Mouse (Mus musculus): ENCODE measurements around the gene Ddn. TPM values are rescaled to one million over a fixed set of nuclear protein-coding genes. Genes with fewer than 3 reads are reported as not detected.

Ddn gene
- polyA plus RNA-seq, 1 experiment from 2014 or later: 0.66 TPM

GRCm38 (mm10) chr15:98771813-98772425 lies 37.4 kb downstream of the Ddn start:
- H3K27me3 ChIP-seq: peaks cover 85% of the 10 kb centered on the region
- H3K4me2 ChIP-seq: peak overlapping the region; percentile 76
- peak overlapping the region; percentile 48 for H3K4me3 ChIP-seq
- H3K27ac ChIP-seq: no peak overlapping the region
- no peaks in the 10 kb centered on the region for H3K9me3 ChIP-seq (replicated peaks)
- no peak overlapping the region for H3K9ac ChIP-seq
- H3K36me3 ChIP-seq: no peaks in the 10 kb centered on the region
- WGBS: 15% methylated on average over 12 of the region's 12 CpGs
- ATAC-seq (replicated peaks; ENCODE audit: insufficient number of reproducible peaks, insufficient read depth, low FRiP score, low read depth): no peak
- H3K4me1 ChIP-seq (replicated peaks): peaks cover 34% of the 10 kb centered on the region

DNA sequence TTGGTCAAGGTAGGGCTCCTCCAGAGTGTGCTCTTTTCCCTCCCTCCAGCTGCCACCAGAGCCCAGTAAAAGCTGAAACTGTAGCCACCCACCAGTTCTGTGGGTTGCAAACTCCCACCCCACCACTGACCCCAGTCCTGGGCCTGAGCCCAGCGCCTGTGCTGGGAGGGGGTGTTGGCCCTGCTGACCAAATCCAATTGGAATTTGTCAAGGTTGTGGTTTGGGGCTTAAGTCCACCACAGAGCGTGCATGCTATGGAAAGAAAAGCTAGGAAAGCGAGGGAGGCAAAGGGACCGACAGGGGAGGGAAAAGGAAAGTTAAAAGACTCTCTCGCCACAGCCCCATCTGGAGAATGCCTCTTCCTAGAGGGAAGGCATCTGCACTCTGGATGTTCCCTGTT lies 41.0 kb downstream of the Ddn start:
- Histone ChIP-seq H3K4me2 (no peak overlapping the region), H3K27me3 (peaks cover 68% of the 10 kb centered on the region), H3K9ac (no peak overlapping the region), H3K36me3 (no peaks in the 10 kb centered on the region), H3K4me3 (no peak overlapping the region), H3K9me3 (replicated peaks) (no peaks in the 10 kb centered on the region), H3K4me1 (replicated peaks) (peaks cover 20% of the 10 kb centered on the region), H3K27ac (no peak overlapping the region)
- no peak for ATAC-seq (replicated peaks; ENCODE audit: insufficient number of reproducible peaks, insufficient read depth, low FRiP score, low read depth)
- WGBS: 31% methylated on average over 5 of the region's 5 CpGs

DNA sequence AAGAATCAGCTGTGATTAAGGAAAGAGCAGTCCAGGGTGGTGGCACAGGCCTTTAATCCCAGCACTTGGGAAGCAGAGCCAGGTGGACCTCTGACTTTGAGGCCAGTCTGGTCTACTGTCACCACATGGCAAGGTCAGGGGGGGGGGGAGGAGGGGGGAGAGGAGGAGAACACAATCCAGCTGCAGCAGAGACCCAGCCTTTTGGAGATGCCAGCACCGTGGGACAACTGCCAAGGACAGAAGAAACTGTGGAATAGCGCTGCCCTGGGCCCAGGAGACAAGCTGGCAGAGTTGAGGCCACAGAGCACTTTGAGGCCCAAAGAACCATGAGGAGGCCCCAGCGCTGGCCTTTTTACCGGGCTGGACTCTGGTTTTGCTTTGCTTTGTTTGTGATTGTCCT lies 43.4 kb downstream of the Ddn start:
- 63% methylated on average over 4 of the region's 4 CpGs for WGBS
- H3K4me3 ChIP-seq: no peak overlapping the region

DNA sequence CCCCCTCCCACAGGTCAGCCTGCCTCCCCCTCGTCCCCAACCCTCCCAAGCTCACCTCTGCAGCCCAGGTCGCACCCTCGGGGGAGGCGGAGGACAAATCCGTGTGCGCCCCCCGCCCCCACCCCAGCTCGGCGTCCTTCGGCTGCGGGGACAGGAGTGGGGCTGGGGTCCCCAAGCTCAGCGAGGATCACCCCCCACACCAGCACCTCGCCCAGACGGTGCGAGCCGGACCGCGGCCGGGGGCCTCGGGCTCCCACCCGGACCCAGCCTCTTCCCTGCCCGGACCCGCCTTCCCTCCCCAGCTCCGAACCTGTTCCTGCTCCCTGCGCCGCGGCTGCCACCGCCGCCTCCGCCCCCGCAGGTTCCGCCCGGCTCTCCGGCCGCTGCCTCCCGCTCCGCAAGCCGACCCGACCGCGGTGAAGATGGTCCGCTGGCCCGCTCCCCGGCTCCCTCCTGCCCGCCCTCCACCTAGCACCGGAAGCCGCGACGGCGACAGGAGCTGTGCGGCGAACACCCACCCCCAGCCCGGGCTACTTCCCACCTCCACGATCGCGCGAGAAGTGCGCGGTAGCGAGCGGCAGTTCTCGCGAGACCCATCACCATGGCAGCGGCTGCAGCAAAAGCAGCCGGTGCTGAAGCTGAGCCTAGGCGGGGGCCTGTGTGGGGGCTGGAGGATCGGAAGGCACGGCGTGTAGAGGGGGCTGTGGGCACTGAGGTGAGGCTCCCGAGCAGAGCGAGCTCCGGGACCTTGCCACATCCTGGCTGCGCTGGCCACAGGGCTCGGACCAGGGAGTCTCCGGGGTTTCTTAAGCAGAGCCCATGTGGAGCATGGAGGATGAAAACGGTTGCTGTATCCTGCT lies 46.4 kb downstream of the Ddn start, which contains the start of gene Arf3:
Gene Arf3 (minus strand): TSS at position 545 of the 860 bp plus-strand sequence.
- Histone ChIP-seq H3K4me3 (peak within 1 kb of the TSS; percentile 85), H3K4me1 (replicated peaks) (peaks cover 14% of the 10 kb centered on the region), H3K4me2 (peak within 1 kb of the TSS; percentile 83), H3K9ac (peak within 1 kb of the TSS; percentile 88), H3K36me3 (0 out of 2 replicates have a peak, but pooled peaks cover 3% of the 10 kb centered on the region), H3K27ac (peak within 1 kb of the TSS; percentile 79), H3K9me3 (replicated peaks) (no peaks in the 10 kb centered on the region), H3K27me3 (0 out of 2 replicates have a peak, but pooled peaks cover 19% of the 10 kb centered on the region)
- peak; percentile 94 for ATAC-seq (replicated peaks; ENCODE audit: insufficient number of reproducible peaks, insufficient read depth, low FRiP score, low read depth)
- WGBS: under 1% methylated on average over 74 of the region's 76 CpGs

More for the DNA sequence above, 43.4 kb downstream of the Ddn start:
- H3K9me3 ChIP-seq (replicated peaks): no peaks in the 10 kb centered on the region
- H3K4me2 ChIP-seq: no peak overlapping the region
- peaks cover 14% of the 10 kb centered on the region for H3K4me1 ChIP-seq (replicated peaks)
- H3K27me3 ChIP-seq: peaks cover 45% of the 10 kb centered on the region
- H3K36me3 ChIP-seq: no peaks in the 10 kb centered on the region
- no peak for ATAC-seq (replicated peaks; ENCODE audit: insufficient number of reproducible peaks, insufficient read depth, low FRiP score, low read depth)
- H3K27ac ChIP-seq: no peak overlapping the region
- H3K9ac ChIP-seq: no peak overlapping the region

DNA sequence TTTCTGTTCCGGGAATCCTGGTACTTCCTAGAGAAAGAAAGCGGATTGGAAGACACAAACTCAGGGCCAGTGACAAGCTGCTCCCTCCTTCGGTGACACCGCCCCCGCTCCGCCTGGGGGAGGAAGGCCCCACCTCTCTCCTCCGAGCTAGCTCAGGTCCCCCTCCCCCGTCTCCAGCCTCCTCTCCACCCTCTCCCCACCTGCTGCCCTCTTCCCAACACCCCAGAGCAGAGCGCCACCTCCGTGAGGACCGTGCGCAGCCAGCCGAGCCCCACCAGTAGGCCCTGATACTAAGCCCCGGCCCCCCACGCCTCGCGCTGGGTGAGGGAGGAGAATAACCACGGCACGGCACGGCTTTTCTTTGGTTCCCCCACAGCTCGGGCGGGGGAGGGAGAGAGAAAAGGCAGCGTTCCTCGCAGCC lies 47.1 kb downstream of the Ddn start:
- Histone ChIP-seq H3K27ac (peak overlapping the region; percentile 79), H3K4me2 (peak overlapping the region; percentile 83), H3K9ac (peak overlapping the region; percentile 88), H3K36me3 (0 out of 2 replicates have a peak, but pooled peaks cover 3% of the 10 kb centered on the region), H3K4me1 (replicated peaks) (peaks cover 14% of the 10 kb centered on the region), H3K9me3 (replicated peaks) (no peaks in the 10 kb centered on the region), H3K4me3 (peak overlapping the region; percentile 85), H3K27me3 (0 out of 2 replicates have a peak, but pooled peaks cover 19% of the 10 kb centered on the region)
- WGBS: under 1% methylated on average over 23 of the region's 24 CpGs
- ATAC-seq (replicated peaks; ENCODE audit: insufficient number of reproducible peaks, insufficient read depth, low FRiP score, low read depth): peak; percentile 86

DNA sequence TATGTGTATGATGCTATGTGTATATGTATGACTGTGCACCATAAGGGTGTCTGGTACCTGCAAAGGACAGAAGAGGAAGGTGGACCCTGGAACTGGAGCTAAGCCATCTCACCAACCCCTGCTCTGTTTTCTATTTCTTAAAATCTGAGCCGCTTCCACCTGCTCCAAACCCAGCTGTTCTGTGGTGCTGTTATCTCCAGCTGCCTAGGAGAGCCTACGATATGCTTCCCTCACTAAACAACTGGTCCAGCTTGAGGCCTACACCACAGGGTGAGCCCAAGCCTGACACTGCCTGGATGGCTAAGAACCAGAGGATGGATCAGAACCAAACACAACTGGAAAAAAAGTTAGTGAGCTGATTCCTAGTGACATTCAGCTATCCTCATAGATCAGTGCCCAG lies 55.2 kb downstream of the Ddn start:
- H3K27me3 ChIP-seq: no peaks in the 10 kb centered on the region
- no peak overlapping the region for H3K4me2 ChIP-seq
- H3K4me1 ChIP-seq (replicated peaks): peaks cover 4% of the 10 kb centered on the region; the same call in 1 of the 2 replicates
- no peak overlapping the region for H3K4me3 ChIP-seq
- no peaks in the 10 kb centered on the region for H3K36me3 ChIP-seq
- 58% methylated on average over 2 of the region's 2 CpGs for WGBS
- no peak overlapping the region for H3K27ac ChIP-seq
- H3K9ac ChIP-seq: no peak overlapping the region
- ATAC-seq (replicated peaks; ENCODE audit: insufficient number of reproducible peaks, insufficient read depth, low FRiP score, low read depth): no peak
- no peaks in the 10 kb centered on the region for H3K9me3 ChIP-seq (replicated peaks)

Other genes with a start within 250 kb of the Ddn start
- 33.2 and 38.0 TPM in 2 replicates for gene Ccnt1, start 238.6 kb downstream of the Ddn start, polyA plus RNA-seq (2015; fragmentation: Nextera tagmentation; extraction: Ambion mirVana)
- 0.40 and 0.74 TPM in 2 replicates for gene 4930415O20Rik, start 238.5 kb downstream of the Ddn start, polyA plus RNA-seq (2015; fragmentation: Nextera tagmentation; extraction: Ambion mirVana)
- 36.5 and 43.0 TPM in 2 replicates for gene Adcy6, start 199.4 kb downstream of the Ddn start, polyA plus RNA-seq (2015; fragmentation: Nextera tagmentation; extraction: Ambion mirVana)
- 8.7 and 12.8 TPM in 2 replicates for gene Cacnb3, start 178.7 kb downstream of the Ddn start, polyA plus RNA-seq (2015; fragmentation: Nextera tagmentation; extraction: Ambion mirVana)
- 16.1 and 17.8 TPM in 2 replicates for gene Ddx23, start 146.6 kb downstream of the Ddn start, polyA plus RNA-seq (2015; fragmentation: Nextera tagmentation; extraction: Ambion mirVana)
- gene Rnd1, start 132.0 kb downstream of the Ddn start, polyA plus RNA-seq (2015; fragmentation: Nextera tagmentation; extraction: Ambion mirVana): 1.1 and 1.2 TPM in 2 replicates
- 0.87 and 1.0 TPM in 2 replicates for gene Ccdc65, start 101.3 kb downstream of the Ddn start, polyA plus RNA-seq (2015; fragmentation: Nextera tagmentation; extraction: Ambion mirVana)
- 20.9 and 26.6 TPM in 2 replicates for gene Fkbp11, start 81.3 kb downstream of the Ddn start, polyA plus RNA-seq (2015; fragmentation: Nextera tagmentation; extraction: Ambion mirVana)
- gene Arf3, start 46.3 kb downstream of the Ddn start, polyA plus RNA-seq (2015; fragmentation: Nextera tagmentation; extraction: Ambion mirVana): 29.5 and 41.5 TPM in 2 replicates
- gene Wnt10b, start 31.3 kb downstream of the Ddn start, polyA plus RNA-seq (2015; fragmentation: Nextera tagmentation; extraction: Ambion mirVana): 0.46 TPM in 1 of 2 replicates, not detected in the other
- gene Wnt1, start 19.6 kb downstream of the Ddn start, polyA plus RNA-seq (2015; fragmentation: Nextera tagmentation; extraction: Ambion mirVana): not detected in 2 replicates
- 93.5 and 100 TPM in 2 replicates for gene Prkag1, start 22.0 kb upstream of the Ddn start, polyA plus RNA-seq (2015; fragmentation: Nextera tagmentation; extraction: Ambion mirVana)
- 7.6 and 9.3 TPM in 2 replicates for gene Kmt2d, start 61.7 kb upstream of the Ddn start, polyA plus RNA-seq (2015; fragmentation: Nextera tagmentation; extraction: Ambion mirVana)
- gene Rhebl1, start 85.0 kb upstream of the Ddn start, polyA plus RNA-seq (2015; fragmentation: Nextera tagmentation; extraction: Ambion mirVana): 5.9 and 6.7 TPM in 2 replicates
- gene Dhh, start 89.0 kb upstream of the Ddn start, polyA plus RNA-seq (2015; fragmentation: Nextera tagmentation; extraction: Ambion mirVana): 2.1 and 4.2 TPM in 2 replicates
- gene Lmbr1l, start 108.7 kb upstream of the Ddn start, polyA plus RNA-seq (2015; fragmentation: Nextera tagmentation; extraction: Ambion mirVana): 10.7 and 13.7 TPM in 2 replicates
- gene Tuba1b, start 125.1 kb upstream of the Ddn start, polyA plus RNA-seq (2015; fragmentation: Nextera tagmentation; extraction: Ambion mirVana): 1,310 and 1,493 TPM in 2 replicates
- not detected in 2 replicates for gene Gm49450, start 144.1 kb upstream of the Ddn start, polyA plus RNA-seq (2015; fragmentation: Nextera tagmentation; extraction: Ambion mirVana)
- 719 and 906 TPM in 2 replicates for gene Tuba1a, start 144.2 kb upstream of the Ddn start, polyA plus RNA-seq (2015; fragmentation: Nextera tagmentation; extraction: Ambion mirVana)
- gene Tuba1c, start 220.4 kb upstream of the Ddn start, polyA plus RNA-seq (2015; fragmentation: Nextera tagmentation; extraction: Ambion mirVana): 117 and 139 TPM in 2 replicates
- 1.1 and 12.9 TPM in 2 replicates for gene Prph, start 245.7 kb upstream of the Ddn start, polyA plus RNA-seq (2015; fragmentation: Nextera tagmentation; extraction: Ambion mirVana)

Measured in heart, embryonic 15.5 days (tissue).